ENCODE assay signal across 13 mouse cellular contexts in genomic region chr1:165199639-165200038, GRCm38 (mm10). TPM values are rescaled to one million over a fixed set of nuclear protein-coding genes. Genes with fewer than 3 reads are reported as not detected.
"Had no signal": no experiment of that assay in that cellular context is flagged by ENCODE, and none has a peak within 500 bp of the region (broad histone marks: within the 10 kb centered on the region; RNA-seq: fewer than 3 reads in every experiment).

No protein-coding gene starts in this region.

- H3K9me3 ChIP-seq: hindbrain, embryonic 15.5 days; limb, embryonic 13.5 days; liver, embryonic 12.5 days; midbrain, embryonic 13.5 days had no signal

- H3K4me3 ChIP-seq: hindbrain, embryonic 15.5 days; limb, embryonic 13.5 days; liver, embryonic 12.5 days; midbrain, embryonic 13.5 days had no signal

- H3K9ac ChIP-seq: hindbrain, embryonic 15.5 days; limb, embryonic 13.5 days; liver, embryonic 12.5 days; midbrain, embryonic 13.5 days had no signal

- H3K27ac ChIP-seq: hindbrain, embryonic 15.5 days; limb, embryonic 13.5 days; liver, embryonic 12.5 days; midbrain, embryonic 13.5 days had no signal

- H3K4me2 ChIP-seq: hindbrain, embryonic 15.5 days; limb, embryonic 13.5 days; liver, embryonic 12.5 days; midbrain, embryonic 13.5 days had no signal

- ATAC-seq: intestine, embryonic 16.5 days; liver, embryonic 12.5 days; midbrain, embryonic 13.5 days had no signal

- H3K36me3 ChIP-seq: hindbrain, embryonic 15.5 days; limb, embryonic 13.5 days; liver, embryonic 12.5 days; midbrain, embryonic 13.5 days had no signal

- DNase-seq: left cerebral cortex, postnatal 4 days; lung, postnatal 10 days; right cerebral cortex, postnatal 14 days; thymus, postnatal 36 days had no signal

- H3K27me3 ChIP-seq: limb, embryonic 13.5 days had no signal

RNA-seq across cellular contexts. Expression of gene Tbx19, which starts 39.1 kb away (rescaled TPM):
- polyA plus RNA-seq: hindbrain, embryonic 15.5 days; intestine, embryonic 16.5 days; large intestine, adult 2 months; limb, embryonic 13.5 days; liver, embryonic 12.5 days; liver, embryonic 16.5 days; midbrain, embryonic 13.5 days; neural tube, embryonic 14.5 days; stomach, embryonic 16.5 days had no signal
